Mouse (Mus musculus): ENCODE data around the gene Ror1. TPM values are rescaled to one million over a fixed set of nuclear protein-coding genes. Genes with fewer than 3 reads are reported as not detected.

Ror1 gene
- polyA plus RNA-seq, 1 experiment from 2014 or later = 1.5 TPM

- no peaks in the 10 kb centered on the region for H3K27me3 ChIP-seq (ENCODE audit: control insufficient read depth, insufficient read depth, low read length)
Measured at GRCm38 (mm10) chr4:100219026-100219425, 123.4 kb downstream of the Ror1 start.

GRCm38 (mm10) chr4:100219599-100219998 lies 124.0 kb downstream of the Ror1 start:
- Histone ChIP-seq H3K27me3 (ENCODE audit: control insufficient read depth, insufficient read depth, low read length) (no peaks in the 10 kb centered on the region), H3K9ac (replicated peaks; ENCODE audit: low read length) (no peak overlapping the region), H3K9me3 (ENCODE audit: control insufficient read depth, low read length) (no peaks in the 10 kb centered on the region), H3K36me3 (ENCODE audit: control insufficient read depth, insufficient read depth, low read length) (no peaks in the 10 kb centered on the region), H3K27ac (replicated peaks; ENCODE audit: low read depth, low read length) (no peak overlapping the region), H3K4me1 (ENCODE audit: control insufficient read depth, insufficient read depth, low read length) (no peaks in the 10 kb centered on the region), H3K4me3 (replicated peaks; ENCODE audit: low read depth, low read length) (no peak overlapping the region), H3K4me2 (ENCODE audit: low read length) (no peak overlapping the region)
- WGBS = 83% methylated on average over 4 of the region's 4 CpGs
- ATAC-seq (ENCODE audit: low FRiP score, low TSS enrichment) (no peak), DNase-seq (no peak)

More at GRCm38 (mm10) chr4:100219026-100219425, 123.4 kb downstream of the Ror1 start:
- Histone ChIP-seq H3K4me2 (ENCODE audit: low read length) (no peak overlapping the region), H3K9me3 (ENCODE audit: control insufficient read depth, low read length) (no peaks in the 10 kb centered on the region), H3K27ac (replicated peaks; ENCODE audit: low read depth, low read length) (no peak overlapping the region), H3K9ac (replicated peaks; ENCODE audit: low read length) (no peak overlapping the region), H3K4me3 (replicated peaks; ENCODE audit: low read depth, low read length) (no peak overlapping the region), H3K36me3 (ENCODE audit: control insufficient read depth, insufficient read depth, low read length) (no peaks in the 10 kb centered on the region), H3K4me1 (ENCODE audit: control insufficient read depth, insufficient read depth, low read length) (no peaks in the 10 kb centered on the region)
- ATAC-seq (ENCODE audit: low FRiP score, low TSS enrichment) (no peak), DNase-seq (no peak)
- 75% methylated on average over 4 of the region's 4 CpGs for WGBS

GRCm38 (mm10) chr4:100221978-100222737 lies 126.6 kb downstream of the Ror1 start:
- Histone ChIP-seq H3K9ac (replicated peaks; ENCODE audit: low read length) (no peak overlapping the region), H3K4me2 (ENCODE audit: low read length) (no peak overlapping the region), H3K36me3 (ENCODE audit: control insufficient read depth, insufficient read depth, low read length) (no peaks in the 10 kb centered on the region), H3K4me3 (replicated peaks; ENCODE audit: low read depth, low read length) (no peak overlapping the region), H3K4me1 (ENCODE audit: control insufficient read depth, insufficient read depth, low read length) (no peaks in the 10 kb centered on the region), H3K9me3 (ENCODE audit: control insufficient read depth, low read length) (no peaks in the 10 kb centered on the region), H3K27me3 (ENCODE audit: control insufficient read depth, insufficient read depth, low read length) (no peaks in the 10 kb centered on the region), H3K27ac (replicated peaks; ENCODE audit: low read depth, low read length) (no peak overlapping the region)
- 82% methylated on average over 13 of the region's 13 CpGs for WGBS
- DNase-seq (no peak), ATAC-seq (ENCODE audit: low FRiP score, low TSS enrichment) (no peak)

- no peaks in the 10 kb centered on the region for H3K27me3 ChIP-seq (ENCODE audit: control insufficient read depth, insufficient read depth, low read length)
Measured at GRCm38 (mm10) chr4:100223532-100223931, 127.9 kb downstream of the Ror1 start.

GRCm38 (mm10) chr4:100223965-100224364 lies 128.4 kb downstream of the Ror1 start:
- H3K4me3 ChIP-seq (replicated peaks; ENCODE audit: low read depth, low read length) = no peak overlapping the region
- DNase-seq (no peak), ATAC-seq (ENCODE audit: low FRiP score, low TSS enrichment) (no peak)
- H3K4me2 ChIP-seq (ENCODE audit: low read length) = no peak overlapping the region
- no peaks in the 10 kb centered on the region for H3K36me3 ChIP-seq (ENCODE audit: control insufficient read depth, insufficient read depth, low read length)
- no peaks in the 10 kb centered on the region for H3K9me3 ChIP-seq (ENCODE audit: control insufficient read depth, low read length)
- H3K9ac ChIP-seq (replicated peaks; ENCODE audit: low read length) = no peak overlapping the region
- 67% methylated on average over 3 of the region's 3 CpGs for WGBS
- H3K27ac ChIP-seq (replicated peaks; ENCODE audit: low read depth, low read length) = no peak overlapping the region
- no peaks in the 10 kb centered on the region for H3K4me1 ChIP-seq (ENCODE audit: control insufficient read depth, insufficient read depth, low read length)
- no peaks in the 10 kb centered on the region for H3K27me3 ChIP-seq (ENCODE audit: control insufficient read depth, insufficient read depth, low read length)

More at GRCm38 (mm10) chr4:100223532-100223931, 127.9 kb downstream of the Ror1 start:
- Histone ChIP-seq H3K36me3 (ENCODE audit: control insufficient read depth, insufficient read depth, low read length) (no peaks in the 10 kb centered on the region), H3K4me1 (ENCODE audit: control insufficient read depth, insufficient read depth, low read length) (no peaks in the 10 kb centered on the region), H3K4me3 (replicated peaks; ENCODE audit: low read depth, low read length) (no peak overlapping the region), H3K4me2 (ENCODE audit: low read length) (no peak overlapping the region), H3K9me3 (ENCODE audit: control insufficient read depth, low read length) (no peaks in the 10 kb centered on the region), H3K9ac (replicated peaks; ENCODE audit: low read length) (no peak overlapping the region), H3K27ac (replicated peaks; ENCODE audit: low read depth, low read length) (no peak overlapping the region)
- ATAC-seq (ENCODE audit: low FRiP score, low TSS enrichment) (no peak), DNase-seq (no peak)
- WGBS = 33% methylated on average over 1 of the region's 1 CpGs

- no peaks in the 10 kb centered on the region for H3K9me3 ChIP-seq (ENCODE audit: control insufficient read depth, low read length)
- H3K9ac ChIP-seq (replicated peaks; ENCODE audit: low read length) = no peak overlapping the region
- no peak for DNase-seq
- no peaks in the 10 kb centered on the region for H3K4me1 ChIP-seq (ENCODE audit: control insufficient read depth, insufficient read depth, low read length)
- no peak overlapping the region for H3K27ac ChIP-seq (replicated peaks; ENCODE audit: low read depth, low read length)
- H3K27me3 ChIP-seq (ENCODE audit: control insufficient read depth, insufficient read depth, low read length) = no peaks in the 10 kb centered on the region
- no peak overlapping the region for H3K4me3 ChIP-seq (replicated peaks; ENCODE audit: low read depth, low read length)
- 74% methylated on average over 4 of the region's 4 CpGs for WGBS
- H3K36me3 ChIP-seq (ENCODE audit: control insufficient read depth, insufficient read depth, low read length) = no peaks in the 10 kb centered on the region
- no peak for ATAC-seq (ENCODE audit: low FRiP score, low TSS enrichment)
- H3K4me2 ChIP-seq (ENCODE audit: low read length) = no peak overlapping the region
Measured at GRCm38 (mm10) chr4:100226619-100227018, 131.0 kb downstream of the Ror1 start.

- H3K9me3 ChIP-seq (ENCODE audit: control insufficient read depth, low read length) = no peaks in the 10 kb centered on the region
- no peak overlapping the region for H3K4me3 ChIP-seq (replicated peaks; ENCODE audit: low read depth, low read length)
- WGBS = 89% methylated on average over 3 of the region's 3 CpGs
- H3K9ac ChIP-seq (replicated peaks; ENCODE audit: low read length) = no peak overlapping the region
- H3K4me2 ChIP-seq (ENCODE audit: low read length) = no peak overlapping the region
- DNase-seq (no peak), ATAC-seq (ENCODE audit: low FRiP score, low TSS enrichment) (no peak)
- H3K4me1 ChIP-seq (ENCODE audit: control insufficient read depth, insufficient read depth, low read length) = no peaks in the 10 kb centered on the region
- H3K27ac ChIP-seq (replicated peaks; ENCODE audit: low read depth, low read length) = no peak overlapping the region
- no peaks in the 10 kb centered on the region for H3K36me3 ChIP-seq (ENCODE audit: control insufficient read depth, insufficient read depth, low read length)
- H3K27me3 ChIP-seq (ENCODE audit: control insufficient read depth, insufficient read depth, low read length) = no peaks in the 10 kb centered on the region
Measured at GRCm38 (mm10) chr4:100228106-100228505, 132.5 kb downstream of the Ror1 start.

- Histone ChIP-seq H3K4me3 (replicated peaks; ENCODE audit: low read depth, low read length) (no peak overlapping the region), H3K4me2 (ENCODE audit: low read length) (no peak overlapping the region), H3K36me3 (ENCODE audit: control insufficient read depth, insufficient read depth, low read length) (no peaks in the 10 kb centered on the region), H3K9ac (replicated peaks; ENCODE audit: low read length) (no peak overlapping the region), H3K27me3 (ENCODE audit: control insufficient read depth, insufficient read depth, low read length) (no peaks in the 10 kb centered on the region), H3K4me1 (ENCODE audit: control insufficient read depth, insufficient read depth, low read length) (no peaks in the 10 kb centered on the region), H3K27ac (replicated peaks; ENCODE audit: low read depth, low read length) (no peak overlapping the region), H3K9me3 (ENCODE audit: control insufficient read depth, low read length) (no peaks in the 10 kb centered on the region)
- no peak for ATAC-seq (ENCODE audit: low FRiP score, low TSS enrichment)
- 92% methylated on average over 5 of the region's 5 CpGs for WGBS
- DNase-seq = no peak
Measured at GRCm38 (mm10) chr4:100230245-100230644, 134.7 kb downstream of the Ror1 start.

GRCm38 (mm10) chr4:100230963-100231362 lies 135.4 kb downstream of the Ror1 start:
- no peak for DNase-seq
- H3K9me3 ChIP-seq (ENCODE audit: control insufficient read depth, low read length) = no peaks in the 10 kb centered on the region
- no peak overlapping the region for H3K9ac ChIP-seq (replicated peaks; ENCODE audit: low read length)
- 91% methylated on average over 2 of the region's 2 CpGs for WGBS
- ATAC-seq (ENCODE audit: low FRiP score, low TSS enrichment) = no peak
- H3K4me2 ChIP-seq (ENCODE audit: low read length) = no peak overlapping the region
- no peaks in the 10 kb centered on the region for H3K4me1 ChIP-seq (ENCODE audit: control insufficient read depth, insufficient read depth, low read length)
- H3K4me3 ChIP-seq (replicated peaks; ENCODE audit: low read depth, low read length) = no peak overlapping the region
- no peaks in the 10 kb centered on the region for H3K36me3 ChIP-seq (ENCODE audit: control insufficient read depth, insufficient read depth, low read length)
- no peak overlapping the region for H3K27ac ChIP-seq (replicated peaks; ENCODE audit: low read depth, low read length)
- no peaks in the 10 kb centered on the region for H3K27me3 ChIP-seq (ENCODE audit: control insufficient read depth, insufficient read depth, low read length)

Measured in midbrain, embryonic 14.5 days (tissue).